Mouse (Mus musculus) midbrain, embryonic 10.5 days (tissue): ENCODE results near the gene Mill2. TPM values are rescaled to one million over a fixed set of nuclear protein-coding genes. Genes with fewer than 3 reads are reported as not detected.
A peak's percentile ranks its signal among the peaks of the same experiment; 100 is the strongest.
"Not testable (repeated sequence)": the region's sequence is repeated elsewhere in the genome, so short reads cannot be mapped to it uniquely, and the experiment has no call there.

Experiments
- DNase-seq: peaks from one replicate; pipeline ENCODE4 v3.0.0-alpha.2; 2017; ENCODE audit warnings: low spot score
- H3K27ac ChIP-seq: fragments of 300-500 bp; sonication (generic); replicated peaks from 2 replicates; pipeline ENCODE4 v1.5.1; 2016; ENCODE audit warnings: mild to moderate bottlenecking
- H3K27me3 ChIP-seq: fragments of 300-500 bp; sonication (generic); 2 replicates; pipeline ENCODE4 v1.6.1; 2016; ENCODE audit warnings: low read depth, mild to moderate bottlenecking; ENCODE audit not compliant: poor library complexity, severe bottlenecking
- H3K36me3 ChIP-seq: fragments of 300-500 bp; sonication (generic); 2 replicates; pipeline ENCODE4 v1.6.1; 2016; ENCODE audit warnings: mild to moderate bottlenecking, moderate library complexity
- H3K4me1 ChIP-seq: fragments of 300-500 bp; sonication (generic); 2 replicates; pipeline ENCODE4 v1.6.1; 2016
- H3K4me3 ChIP-seq: fragments of 300-500 bp; sonication (generic); 2 replicates; pipeline ENCODE4 v1.5.1; 2016; ENCODE audit warnings: mild to moderate bottlenecking, moderate library complexity
- H3K9me3 ChIP-seq: fragments of 300-500 bp; sonication (generic); replicated peaks from 2 replicates; pipeline ENCODE4 v1.6.1; 2016; ENCODE audit warnings: mild to moderate bottlenecking
- WGBS: fragments of 180-500 bp; shearing (Covaris S2); methylation state at CpG from one replicate; pipeline ENCODE4 v1.1.7; 2016; 5-methylcytosine and 5-hydroxymethylcytosine counted together
- polyA plus RNA-seq: library from polyadenylated mRNA; unstranded; fragments of >200 nt; fragmentation: Nextera tagmentation; extraction: Ambion mirVana; gene quantifications from 2 replicates; pipeline ENCODE4 v1.2.1, GENCODE M21; 2016

Gene Mill2
- 0.14 and 0.30 TPM in 2 replicates for polyA plus RNA-seq

- Histone ChIP-seq H3K27me3 (no peaks in the 10 kb centered on the region), H3K9me3 (no peaks in the 10 kb centered on the region), H3K4me3 (peak within 1 kb of the TSS; percentile 48), H3K27ac (peak within 1 kb of the TSS; percentile 72), H3K4me1 (peaks cover 15% of the 10 kb centered on the region), H3K36me3 (no peaks in the 10 kb centered on the region)
- 40% methylated on average over 3 of the region's 3 CpGs for WGBS
- no peak for DNase-seq
Observed at GRCm38 (mm10) chr7:18839865-18840264, at the start of gene Mill2. Gene Mill2, plus strand, starts transcription at chr7:18839966.

GRCm38 (mm10) chr7:18790671-18791070, 49.1 kb upstream of the Mill2 start:
- not testable (repeated sequence) for H3K27ac ChIP-seq, H3K36me3 ChIP-seq, H3K4me1 ChIP-seq, H3K9me3 ChIP-seq, H3K27me3 ChIP-seq, DNase-seq, H3K4me3 ChIP-seq

GRCm38 (mm10) chr7:18798420-18798819, 41.3 kb upstream of the Mill2 start, which contains the start of gene Psg19:
Gene Psg19, minus strand, starts transcription at chr7:18798520.
- 94% methylated on average over 1 of the region's 1 CpGs for WGBS
- H3K4me3 ChIP-seq = no peak within 1 kb of the TSS
- no peaks in the 10 kb centered on the region for H3K4me1 ChIP-seq
- peak; percentile 0 for DNase-seq
- H3K36me3 ChIP-seq = no peaks in the 10 kb centered on the region
- no peaks in the 10 kb centered on the region for H3K27me3 ChIP-seq
- H3K27ac ChIP-seq = no peak within 1 kb of the TSS
- no peaks in the 10 kb centered on the region for H3K9me3 ChIP-seq

- H3K9me3 ChIP-seq = no peaks in the 10 kb centered on the region
- H3K36me3 ChIP-seq = no peaks in the 10 kb centered on the region
- H3K4me3 ChIP-seq = no peak overlapping the region
- H3K27ac ChIP-seq = no peak overlapping the region
- DNase-seq = no peak
- H3K27me3 ChIP-seq = no peaks in the 10 kb centered on the region
- no peaks in the 10 kb centered on the region for H3K4me1 ChIP-seq
- whole genome bisulfite sequencing = 49% methylated on average over 3 of the region's 3 CpGs
Observed at GRCm38 (mm10) chr7:18799129-18799528, 40.6 kb upstream of the Mill2 start.

GRCm38 (mm10) chr7:18803526-18803925, 36.2 kb upstream of the Mill2 start:
- no peaks in the 10 kb centered on the region for H3K4me1 ChIP-seq
- no peaks in the 10 kb centered on the region for H3K9me3 ChIP-seq
- no peak overlapping the region for H3K4me3 ChIP-seq
- DNase-seq = no peak
- H3K27me3 ChIP-seq = no peaks in the 10 kb centered on the region
- no peak overlapping the region for H3K27ac ChIP-seq
- no peaks in the 10 kb centered on the region for H3K36me3 ChIP-seq

- DNase-seq = no peak
- Histone ChIP-seq H3K36me3 (no peaks in the 10 kb centered on the region), H3K9me3 (no peaks in the 10 kb centered on the region), H3K27ac (no peak overlapping the region), H3K4me1 (no peaks in the 10 kb centered on the region), H3K4me3 (no peak overlapping the region), H3K27me3 (no peaks in the 10 kb centered on the region)
- WGBS = 86% methylated on average over 9 of the region's 9 CpGs
Observed at GRCm38 (mm10) chr7:18818301-18818700, 21.5 kb upstream of the Mill2 start.

- WGBS = 75% methylated on average over 3 of the region's 3 CpGs
- H3K27me3 ChIP-seq = no peaks in the 10 kb centered on the region
- H3K36me3 ChIP-seq = no peaks in the 10 kb centered on the region
- no peak within 1 kb of the TSS for H3K27ac ChIP-seq
- no peak for DNase-seq
- H3K4me3 ChIP-seq = no peak within 1 kb of the TSS
- H3K9me3 ChIP-seq = no peaks in the 10 kb centered on the region
- no peaks in the 10 kb centered on the region for H3K4me1 ChIP-seq
Observed at GRCm38 (mm10) chr7:18821507-18821906, 18.3 kb upstream of the Mill2 start, which contains the start of gene Psg17. Gene Psg17, minus strand, starts transcription at chr7:18821607.

GRCm38 (mm10) chr7:18827792-18828546, 11.8 kb upstream of the Mill2 start:
- no peak for DNase-seq
- WGBS = 68% methylated on average over 26 of the region's 26 CpGs
- Histone ChIP-seq H3K36me3 (no peaks in the 10 kb centered on the region), H3K27ac (no peak overlapping the region), H3K4me3 (no peak overlapping the region), H3K27me3 (no peaks in the 10 kb centered on the region), H3K4me1 (peaks cover 7% of the 10 kb centered on the region), H3K9me3 (no peaks in the 10 kb centered on the region; the same call in 1 of the 2 replicates)

- Histone ChIP-seq H3K4me3 (no peak overlapping the region), H3K27ac (no peak overlapping the region), H3K36me3 (no peaks in the 10 kb centered on the region), H3K4me1 (peaks cover 7% of the 10 kb centered on the region), H3K27me3 (no peaks in the 10 kb centered on the region), H3K9me3 (no peaks in the 10 kb centered on the region; the same call in 1 of the 2 replicates)
- 62% methylated on average over 9 of the region's 9 CpGs for WGBS
- no peak for DNase-seq
Observed at GRCm38 (mm10) chr7:18828592-18828991, 11.2 kb upstream of the Mill2 start.

- 87% methylated on average over 7 of the region's 7 CpGs for WGBS
- Histone ChIP-seq H3K27me3 (no peaks in the 10 kb centered on the region), H3K9me3 (no peaks in the 10 kb centered on the region; the same call in 1 of the 2 replicates), H3K36me3 (no peaks in the 10 kb centered on the region), H3K27ac (no peak overlapping the region), H3K4me1 (peaks cover 7% of the 10 kb centered on the region), H3K4me3 (no peak overlapping the region)
- no peak for DNase-seq
Observed at GRCm38 (mm10) chr7:18829545-18829944, 10.2 kb upstream of the Mill2 start.

- 45% methylated on average over 13 of the region's 13 CpGs for WGBS
- no peaks in the 10 kb centered on the region for H3K36me3 ChIP-seq
- H3K27ac ChIP-seq = no peak overlapping the region
- no peaks in the 10 kb centered on the region for H3K27me3 ChIP-seq
- no peak overlapping the region for H3K4me3 ChIP-seq
- peaks cover 7% of the 10 kb centered on the region for H3K4me1 ChIP-seq
- no peak for DNase-seq
- H3K9me3 ChIP-seq = no peaks in the 10 kb centered on the region; the same call in 1 of the 2 replicates
Observed at GRCm38 (mm10) chr7:18832298-18832697, 7.5 kb upstream of the Mill2 start.

GRCm38 (mm10) chr7:18840386-18841173, 814 bp downstream of the Mill2 start:
- 3% methylated on average over 15 of the region's 17 CpGs for WGBS
- Histone ChIP-seq H3K27me3 (no peaks in the 10 kb centered on the region), H3K36me3 (no peaks in the 10 kb centered on the region), H3K9me3 (no peaks in the 10 kb centered on the region), H3K4me1 (peaks cover 15% of the 10 kb centered on the region), H3K27ac (peak overlapping the region; percentile 72), H3K4me3 (peak overlapping the region; percentile 48)
- DNase-seq = peak; percentile 56

GRCm38 (mm10) chr7:18841174-18841567, 1.4 kb downstream of the Mill2 start:
- H3K9me3 ChIP-seq = no peaks in the 10 kb centered on the region
- 71% methylated on average over 1 of the region's 1 CpGs for WGBS
- no peaks in the 10 kb centered on the region for H3K27me3 ChIP-seq
- H3K27ac ChIP-seq = no peak overlapping the region
- H3K4me3 ChIP-seq = peak overlapping the region; percentile 48
- H3K4me1 ChIP-seq = peaks cover 15% of the 10 kb centered on the region
- H3K36me3 ChIP-seq = no peaks in the 10 kb centered on the region
- DNase-seq = no peak
